Mouse (Mus musculus) testis, postnatal 14 days (tissue): ENCODE measurements at regions not wholly inside any gene's neighbourhood (a gene's known extent, or its start where the extent isn't known, plus 50 kb on each side); places are given as distances from the start of the nearest gene placed in this dataset.

Experiments used
- DNase-seq: peaks from one replicate; pipeline ENCODE4 v3.0.0; 2021; ENCODE audit warnings: low spot score

GRCm38 (mm10) chr14:24550763-24551471 lies 64.0 kb downstream of the Rps24 start:
- DNase-seq: no peak

DNA sequence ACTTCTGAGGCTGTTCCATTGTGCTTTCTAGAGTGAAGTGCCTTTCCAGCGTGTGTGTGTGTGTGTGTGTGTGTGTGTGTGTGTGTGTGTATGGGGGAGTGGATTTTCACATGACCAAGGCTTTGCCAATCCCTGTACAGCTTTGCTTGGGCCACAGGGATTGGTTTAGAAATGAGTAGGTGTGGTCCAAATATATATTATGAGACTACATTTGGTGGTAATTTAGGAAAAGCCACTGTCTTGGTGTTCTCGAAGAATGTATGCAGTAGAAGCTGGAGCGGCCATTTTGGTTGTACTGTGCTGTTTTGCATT lies 64.5 kb downstream of the Rps24 start:
- DNase-seq: no peak

- no peak for DNase-seq
Observed at GRCm38 (mm10) chr14:24564801-24565624, 78.1 kb downstream of the Rps24 start.

GRCm38 (mm10) chr14:24565718-24566322 lies 78.9 kb downstream of the Rps24 start:
- DNase-seq: no peak

DNA sequence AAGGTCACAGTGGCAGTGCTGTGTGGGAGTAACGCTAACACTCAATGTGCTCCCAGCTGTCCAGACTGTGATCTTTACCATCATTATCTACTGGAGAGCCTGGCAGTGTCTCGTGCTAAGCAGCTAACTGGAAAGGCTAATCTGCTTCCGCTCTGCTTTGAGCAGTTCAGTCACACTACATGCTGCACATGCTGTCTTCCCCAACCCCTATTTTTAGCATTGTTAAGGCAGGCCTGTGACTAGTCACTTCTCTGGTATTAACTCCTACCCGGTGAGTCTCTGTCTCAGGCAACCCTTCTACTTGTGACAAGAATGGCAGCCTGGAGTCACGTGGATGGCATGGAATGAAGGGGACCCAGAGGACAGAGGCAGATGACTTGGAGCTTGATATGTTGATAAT lies 88.2 kb downstream of the Rps24 start:
- no peak for DNase-seq

DNA sequence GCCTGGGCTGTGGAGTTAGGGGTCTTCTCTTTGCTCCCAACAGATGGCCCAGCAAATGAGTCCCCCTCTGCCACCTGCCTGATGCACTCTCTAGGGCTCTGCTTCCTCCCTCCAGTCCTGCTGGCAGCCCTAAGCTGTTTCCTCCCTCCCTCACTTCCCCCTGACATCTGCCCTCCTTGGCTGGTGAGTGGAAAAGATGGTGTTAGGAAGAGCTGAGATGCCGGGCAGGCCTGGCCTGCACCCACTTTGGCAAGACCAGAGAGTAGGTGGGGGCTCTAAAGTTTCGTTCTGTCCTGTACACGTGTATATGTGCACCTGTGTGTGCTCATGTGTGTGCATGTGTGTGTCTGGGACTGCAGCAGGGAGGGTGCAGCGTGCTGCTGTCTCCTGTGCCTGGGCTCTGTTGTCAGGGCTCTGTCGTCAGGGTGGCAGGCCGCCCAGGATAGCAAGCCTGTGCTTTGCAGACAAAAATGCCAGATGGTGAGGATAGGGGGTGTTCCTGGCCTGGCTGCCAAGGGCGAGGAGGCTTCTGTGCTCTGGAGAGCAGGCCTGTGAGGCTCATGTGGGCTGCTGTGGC lies 91.7 kb downstream of the Rps24 start:
- peak; percentile 33 for DNase-seq

GRCm38 (mm10) chr14:24579153-24579795 lies 92.3 kb downstream of the Rps24 start:
- no peak for DNase-seq

DNA sequence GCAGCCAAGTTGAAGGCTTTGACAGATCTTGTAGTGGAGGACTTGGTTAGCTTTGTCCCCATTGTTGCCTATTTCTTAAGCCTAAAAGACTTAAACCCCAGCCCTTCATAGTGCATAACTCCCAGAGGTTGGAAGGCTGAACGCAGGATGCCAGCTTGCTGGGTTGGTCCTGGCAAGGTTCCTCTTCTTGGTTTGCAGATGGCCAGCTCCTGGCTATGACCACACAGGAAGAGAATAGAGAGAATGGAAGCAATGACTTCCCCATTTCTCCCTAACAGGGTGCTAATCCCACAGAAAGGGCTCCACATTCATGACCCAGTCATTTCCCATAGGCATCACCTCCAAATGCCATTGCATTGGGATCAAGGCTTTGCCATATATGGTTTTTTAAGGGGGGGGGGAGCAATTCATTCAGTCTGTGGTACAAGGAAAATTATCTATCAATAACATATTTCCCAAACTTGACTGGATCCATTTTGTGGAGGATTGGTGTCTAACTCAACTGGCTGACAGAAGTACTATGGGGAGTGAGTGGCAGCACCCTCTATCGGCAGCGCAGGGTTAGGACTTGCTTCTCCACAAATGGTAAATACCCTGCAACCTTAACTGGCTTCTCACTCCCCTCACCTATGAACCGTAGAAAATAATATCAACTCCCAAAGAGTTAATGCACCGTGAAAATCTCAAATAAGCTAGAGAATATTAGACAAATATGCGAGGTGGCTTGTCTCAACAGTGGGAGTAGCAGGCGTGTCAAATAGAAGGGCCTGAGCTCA lies 99.4 kb downstream of the Rps24 start:
- no peak for DNase-seq

- DNase-seq: no peak
Observed at GRCm38 (mm10) chr14:24586982-24587672, 100.2 kb downstream of the Rps24 start.

DNA sequence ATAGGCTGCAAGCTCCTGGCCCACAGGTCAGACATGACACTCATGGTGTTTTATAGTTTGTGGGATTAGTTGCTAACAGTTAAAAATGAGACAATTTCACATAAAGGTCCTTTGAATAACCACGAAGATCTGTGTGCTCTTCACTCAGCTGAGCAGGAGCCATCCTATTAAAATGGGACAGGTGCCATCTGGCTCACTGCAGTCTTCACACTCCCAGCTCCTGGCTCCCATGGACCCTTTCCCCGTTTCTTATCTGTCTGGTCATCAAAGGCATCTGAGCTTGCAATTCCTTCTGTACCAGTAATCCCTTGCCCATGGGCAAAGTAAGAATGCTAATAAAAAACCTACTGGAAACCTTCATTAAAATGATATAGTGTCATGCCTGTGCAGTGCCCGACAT lies 101.1 kb downstream of the Rps24 start:
- DNase-seq: no peak

- DNase-seq: no peak
Observed at GRCm38 (mm10) chr14:24606444-24607173, 119.7 kb downstream of the Rps24 start.

DNA sequence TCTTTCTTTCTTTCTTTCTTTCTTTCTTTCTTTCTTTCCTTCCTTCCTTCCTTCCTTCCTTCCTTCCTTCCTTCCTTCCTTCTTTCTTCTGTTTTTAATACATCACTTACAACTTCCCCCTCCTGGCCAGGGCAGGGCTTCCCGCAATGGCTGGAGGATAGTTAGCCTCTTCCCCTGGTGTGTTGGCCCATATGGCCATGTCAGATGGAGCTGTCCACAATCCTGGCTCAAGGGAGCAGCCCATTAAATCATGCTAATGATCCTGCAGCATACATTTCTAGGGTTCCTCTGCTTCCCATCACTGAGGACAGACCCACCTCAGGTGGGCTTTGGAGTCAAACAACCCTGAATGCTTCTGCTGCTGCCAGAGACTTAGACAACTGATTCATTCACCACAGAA lies 121.4 kb downstream of the Rps24 start:
- no peak for DNase-seq

GRCm38 (mm10) chr14:24612254-24612995 lies 125.5 kb downstream of the Rps24 start:
- no peak for DNase-seq

- DNase-seq: no peak
Observed at GRCm38 (mm10) chr14:24615776-24616175, 128.9 kb downstream of the Rps24 start.

GRCm38 (mm10) chr14:24616306-24617125 lies 129.6 kb downstream of the Rps24 start:
- DNase-seq: no peak

DNA sequence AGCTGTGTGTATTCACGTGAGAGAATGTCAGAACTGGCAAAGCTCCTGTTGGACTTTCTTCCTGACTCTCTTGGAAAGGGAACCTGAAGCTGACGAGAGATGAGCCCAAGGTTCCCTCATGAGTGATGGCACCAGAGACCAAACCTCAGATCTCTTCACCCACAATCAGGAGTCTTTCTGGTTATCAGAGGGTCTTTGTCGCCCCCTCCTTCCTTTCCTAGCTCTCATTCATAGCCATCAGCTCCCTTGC lies 130.1 kb downstream of the Rps24 start:
- DNase-seq: no peak

- DNase-seq: no peak
Observed at GRCm38 (mm10) chr14:24617393-24617861, 130.5 kb downstream of the Rps24 start.

DNA sequence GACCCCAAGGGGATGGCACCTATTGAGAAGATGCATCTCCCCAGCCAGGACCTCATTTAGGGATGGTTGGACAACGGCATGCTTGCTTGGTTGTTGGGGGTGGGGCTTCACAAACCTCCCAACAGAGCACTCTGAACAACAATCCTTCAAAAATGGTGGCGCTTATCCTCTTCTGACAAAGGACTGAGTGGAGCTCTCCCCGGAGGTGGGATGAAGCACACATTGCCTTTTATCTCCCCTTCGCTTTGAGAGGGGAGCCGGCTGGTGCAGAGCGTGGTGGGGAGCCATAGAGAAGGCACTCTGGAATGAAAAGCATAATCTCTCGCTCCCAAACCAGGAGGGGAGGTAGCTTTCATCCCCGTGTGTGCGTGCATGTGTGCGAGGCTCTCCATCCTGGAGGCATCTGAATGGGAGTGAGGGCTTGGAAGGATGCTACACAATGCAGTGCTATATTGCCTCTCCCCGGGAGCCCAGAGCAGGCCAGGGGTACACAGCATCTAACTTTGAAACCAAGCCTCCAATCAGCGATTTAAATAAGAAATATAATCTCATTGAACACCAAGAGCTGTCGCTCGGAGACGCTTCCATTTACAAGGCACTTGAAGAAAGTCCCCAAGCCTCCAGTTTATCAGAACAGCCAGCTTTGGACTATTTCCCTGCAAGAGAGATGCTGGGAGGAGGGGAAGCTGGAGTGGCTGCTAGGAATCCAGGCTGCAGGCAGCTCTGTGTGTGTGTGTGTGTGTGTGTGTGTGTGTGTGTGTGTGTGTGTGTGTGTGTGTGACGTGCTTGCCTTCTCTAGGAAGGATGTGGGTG lies 131.5 kb downstream of the Rps24 start:
- no peak for DNase-seq
